Mouse (Mus musculus) megakaryocyte-erythroid progenitor cell, adult 5-6 weeks (primary cell): ENCODE data around the gene Ccnl1. TPM values are rescaled to one million over a fixed set of nuclear protein-coding genes. Genes with fewer than 3 reads are reported as not detected.

Source experiments
- ATAC-seq: replicated peaks from 2 replicates; pipeline ENCODE4 v1.8.0; 2016; ENCODE audit warnings: mild to moderate bottlenecking, inconsistent platforms; ENCODE audit not compliant: severe bottlenecking, poor library complexity, low FRiP score, low TSS enrichment
- total RNA-seq, 2 experiments: library from RNA; stranded (forward) in 1 of 2; stranded (reverse) in 1 of 2; fragments of 200-1000, 215-1000 nt in 1 of 2; fragments of >200 nt in 1 of 2; fragmentation: Nextera tagmentation in 1 of 2; gene quantifications; 2 replicates each; pipeline ENCODE4 v1.2.3; 2014 to 2017

Ccnl1 gene
- total RNA-seq, 2 experiments from 2014 or later: 170 to 347 TPM

- ATAC-seq: peak; percentile 45
Measured at GRCm38 (mm10) chr3:65960291-65960945, 2.4 kb upstream of the Ccnl1 start.

DNA sequence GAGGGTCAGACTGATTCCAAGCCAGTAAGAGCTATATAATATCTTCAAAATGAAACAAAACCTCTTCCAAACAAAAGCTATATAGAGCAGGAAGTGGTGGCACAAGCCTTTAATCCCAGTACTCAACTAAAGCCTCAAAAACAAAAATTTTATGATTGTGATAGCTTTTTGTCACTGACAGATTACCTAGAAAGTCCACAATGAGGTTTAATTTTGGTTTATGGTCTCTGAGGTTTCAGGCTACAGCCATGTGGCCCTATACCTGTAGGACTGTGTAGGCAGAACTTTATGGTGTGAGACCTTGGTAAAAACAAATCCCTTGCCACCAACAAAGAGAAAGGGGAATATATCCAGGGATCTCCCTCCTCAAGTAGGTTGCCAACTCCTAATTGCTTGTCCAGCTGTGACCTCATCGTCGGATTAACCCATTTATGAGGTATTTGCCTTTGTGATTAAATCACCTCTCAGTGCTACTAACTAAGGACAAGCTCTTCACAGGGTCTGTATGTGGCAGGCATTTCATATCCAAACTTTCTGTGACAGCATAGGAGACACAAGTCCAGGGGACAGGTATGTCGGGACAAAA, 1.5 kb upstream of the Ccnl1 start:
- ATAC-seq: no peak

GRCm38 (mm10) chr3:65958840-65959185, 764 bp upstream of the Ccnl1 start:
- no peak for ATAC-seq

DNA sequence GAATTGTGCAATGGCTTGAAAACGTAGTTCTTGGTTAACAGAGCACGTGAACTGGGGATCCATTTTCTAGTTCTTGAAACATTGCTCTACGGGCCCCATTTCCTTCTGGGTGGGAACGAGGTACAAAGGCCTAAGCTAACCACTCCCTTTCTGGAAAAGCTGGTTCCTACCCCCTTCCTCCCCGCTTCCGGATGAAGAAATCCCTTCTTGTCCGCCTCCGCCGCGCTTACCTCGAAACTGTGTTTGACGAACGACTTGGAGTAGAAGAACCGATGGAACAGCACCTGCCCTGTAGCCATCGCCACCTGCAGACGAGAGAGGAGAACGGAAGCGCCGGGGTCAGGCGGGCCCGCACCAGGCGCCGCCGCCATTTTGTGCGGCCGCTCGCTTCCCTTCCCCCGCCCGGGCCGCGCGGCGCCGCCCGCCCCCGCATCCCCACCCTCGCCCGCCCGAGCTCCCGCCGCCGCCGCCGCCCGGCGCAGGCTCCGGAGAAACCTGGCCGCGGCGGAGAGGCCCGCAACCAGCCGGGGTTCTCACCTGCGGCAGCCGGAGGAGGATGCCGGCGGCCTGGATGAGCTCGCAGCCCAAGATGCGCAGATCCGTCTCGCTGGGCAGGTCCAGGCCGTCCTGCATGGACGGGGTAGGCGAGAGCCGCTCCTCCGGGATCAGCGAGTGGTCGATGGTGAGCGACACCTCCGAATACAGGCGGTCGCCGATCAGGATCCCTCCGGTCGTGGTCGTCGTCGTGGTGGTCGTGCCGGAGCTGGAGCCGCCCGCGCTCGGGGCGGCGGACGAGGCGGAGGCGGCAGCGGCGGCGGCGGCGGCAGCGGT, 563 bp downstream of the Ccnl1 start:
- ATAC-seq: peak; percentile 13; the same call in 1 of the 2 replicates

DNA sequence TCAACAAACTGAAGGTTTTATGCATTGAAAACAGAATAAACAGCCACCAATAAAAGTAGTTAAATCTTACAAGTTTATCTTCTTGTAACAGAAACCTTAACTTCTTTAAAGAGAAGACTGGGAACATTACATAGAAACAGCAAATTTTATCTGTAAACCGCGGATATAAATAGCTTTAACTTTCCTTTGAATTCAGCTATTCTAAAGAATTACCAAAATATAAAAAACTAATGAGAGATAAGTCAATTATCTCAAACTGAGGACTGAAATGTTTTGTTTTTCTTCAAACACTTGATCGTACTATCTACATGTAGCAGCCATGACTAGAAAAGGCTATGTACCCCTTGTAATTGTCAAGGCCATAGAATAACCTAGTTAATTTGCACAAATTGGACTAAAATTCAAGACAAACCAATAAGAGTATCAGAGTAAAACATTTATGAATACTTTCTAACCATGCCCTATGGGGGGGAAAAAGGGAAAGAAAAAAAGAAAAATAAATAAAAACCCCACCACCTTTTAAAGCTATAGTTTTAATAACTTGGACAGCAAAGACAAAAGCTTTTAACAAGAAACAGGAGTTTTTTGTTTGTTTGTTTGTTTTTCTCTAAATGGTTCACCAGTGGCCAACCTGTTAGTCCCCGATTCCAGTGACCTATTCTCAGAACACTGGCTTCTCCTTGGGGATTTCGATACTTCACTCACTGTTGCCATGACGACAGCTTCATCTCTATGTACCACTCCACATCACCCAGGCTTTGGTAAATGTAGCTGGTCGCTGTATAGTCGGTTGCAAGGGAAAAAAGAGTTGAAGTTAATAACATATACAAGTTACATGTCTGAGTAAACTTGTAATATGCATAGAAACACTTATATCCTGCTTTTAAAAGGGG, 3.3 kb downstream of the Ccnl1 start:
- ATAC-seq: no peak

DNA sequence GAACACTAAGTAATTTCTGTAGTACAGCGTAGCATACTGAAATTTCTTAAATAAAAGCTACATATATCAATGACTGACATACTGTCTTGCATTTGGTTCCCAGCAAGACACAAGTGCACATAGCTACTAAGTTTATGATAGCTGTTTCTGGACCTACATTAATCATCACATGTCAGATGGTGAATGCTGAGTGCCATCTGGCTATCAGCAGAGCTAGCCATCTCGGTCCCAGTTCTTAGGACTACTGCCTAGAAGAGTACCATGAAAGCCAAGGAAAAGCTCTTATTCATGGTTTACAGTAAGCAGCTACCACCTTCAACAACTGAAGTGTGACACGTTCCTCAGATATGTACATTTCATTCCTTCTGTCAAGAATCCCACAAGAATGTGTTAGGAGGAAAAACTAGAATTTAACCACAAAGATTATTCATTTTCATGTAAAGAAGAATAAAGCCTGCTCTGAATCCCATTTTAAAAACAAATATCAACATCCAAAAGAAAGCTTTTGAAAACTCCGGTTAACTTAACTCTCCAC, 7.2 kb downstream of the Ccnl1 start:
- ATAC-seq: 0 out of 2 replicates have a peak, but pooled peaks have one; percentile 29

GRCm38 (mm10) chr3:65950304-65950703, 7.7 kb downstream of the Ccnl1 start:
- no peak for ATAC-seq

DNA sequence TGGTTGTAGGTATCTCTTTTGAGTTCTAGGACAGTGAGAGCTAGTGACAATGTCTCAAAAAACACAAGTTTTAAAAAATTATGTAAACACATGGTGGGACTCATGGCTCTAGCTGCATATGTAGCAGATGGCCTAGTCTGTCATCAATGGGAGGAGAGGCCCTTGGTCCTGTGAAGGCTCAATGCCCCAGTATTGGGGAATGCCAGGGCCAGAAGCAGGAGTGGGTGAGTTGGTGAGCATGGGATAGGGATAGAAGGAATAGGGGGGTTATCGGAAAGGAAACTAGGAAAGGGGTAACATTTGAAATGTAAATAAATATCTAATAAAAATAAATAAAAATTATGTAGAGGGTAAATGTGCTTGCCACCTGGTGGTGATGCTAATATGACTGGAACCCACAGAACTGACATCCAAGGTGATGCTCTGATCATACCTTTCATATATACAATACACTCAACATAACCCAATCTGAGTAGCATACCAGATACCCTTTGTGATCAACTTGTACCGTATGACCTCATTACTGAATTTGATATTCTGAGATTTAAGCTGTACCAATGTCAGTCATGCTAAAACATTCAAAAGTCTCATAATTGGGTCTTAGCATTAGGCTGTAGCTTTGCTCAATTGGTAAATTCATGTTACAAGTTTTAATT, 12.6 kb downstream of the Ccnl1 start:
- no peak for ATAC-seq

DNA sequence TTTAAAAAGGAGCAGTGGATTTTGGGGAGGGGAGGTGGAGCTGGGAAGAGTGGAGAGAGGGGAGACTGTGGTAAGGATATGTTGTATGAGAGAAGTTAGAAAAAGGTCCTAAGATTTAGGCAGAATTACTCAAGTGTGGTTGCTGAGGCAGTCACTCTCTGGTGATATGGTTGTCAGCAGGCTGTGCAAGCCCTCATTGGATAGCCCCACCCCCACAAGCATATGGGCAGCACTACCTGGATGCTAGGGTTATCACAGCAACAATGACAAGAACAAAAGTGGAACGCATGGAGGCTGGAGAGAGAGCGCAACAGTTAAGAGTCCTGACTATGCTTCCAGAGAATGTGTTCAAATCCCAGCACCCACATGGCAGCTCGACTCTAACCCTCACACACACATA, 13.3 kb downstream of the Ccnl1 start:
- ATAC-seq: peak; percentile 47

DNA sequence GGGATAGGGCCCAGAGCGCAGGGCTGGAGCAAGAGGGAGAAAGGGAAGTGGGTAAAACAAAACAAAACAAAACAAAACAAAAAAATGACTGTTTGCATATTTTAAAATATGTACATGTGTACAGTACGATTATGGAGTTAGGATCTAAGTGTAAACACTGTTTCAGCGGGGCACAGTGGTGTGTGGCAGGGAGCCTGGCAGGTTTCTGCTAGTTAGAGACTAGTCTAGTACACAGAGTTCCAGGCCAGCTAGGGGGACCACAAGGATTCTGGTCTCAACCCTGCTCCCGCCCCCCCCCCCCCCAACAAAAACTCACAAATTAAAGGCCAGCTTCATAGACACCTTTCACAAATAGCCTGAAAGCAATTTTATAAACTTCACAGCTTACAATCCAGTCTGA, 14.6 kb downstream of the Ccnl1 start:
- no peak for ATAC-seq

- ATAC-seq: no peak
Measured at GRCm38 (mm10) chr3:65941052-65941451, 17.0 kb downstream of the Ccnl1 start.

- ATAC-seq: peak; percentile 77
Measured at GRCm38 (mm10) chr3:65938211-65938610, 19.8 kb downstream of the Ccnl1 start.

- ATAC-seq: no peak
Measured at GRCm38 (mm10) chr3:65936384-65936783, 21.7 kb downstream of the Ccnl1 start.

DNA sequence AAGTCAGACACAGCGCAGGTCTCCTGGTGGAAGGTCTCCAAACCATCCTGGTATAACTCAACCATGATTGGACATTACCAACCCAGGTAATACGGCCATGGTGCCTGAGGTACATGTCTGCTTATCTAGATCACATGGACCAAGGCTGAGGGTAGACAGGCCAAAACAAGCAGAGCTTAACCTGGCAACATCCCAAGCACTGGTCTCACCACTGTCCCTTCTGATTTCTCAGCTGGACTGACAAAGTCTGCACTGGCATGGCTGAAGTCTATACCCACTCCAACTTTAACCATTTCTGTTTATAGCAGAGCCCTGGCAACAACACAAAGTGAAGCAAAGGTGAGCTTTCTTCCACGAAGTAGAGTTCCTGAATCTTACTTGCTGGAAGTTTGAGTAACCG, 22.9 kb downstream of the Ccnl1 start:
- ATAC-seq: no peak

DNA sequence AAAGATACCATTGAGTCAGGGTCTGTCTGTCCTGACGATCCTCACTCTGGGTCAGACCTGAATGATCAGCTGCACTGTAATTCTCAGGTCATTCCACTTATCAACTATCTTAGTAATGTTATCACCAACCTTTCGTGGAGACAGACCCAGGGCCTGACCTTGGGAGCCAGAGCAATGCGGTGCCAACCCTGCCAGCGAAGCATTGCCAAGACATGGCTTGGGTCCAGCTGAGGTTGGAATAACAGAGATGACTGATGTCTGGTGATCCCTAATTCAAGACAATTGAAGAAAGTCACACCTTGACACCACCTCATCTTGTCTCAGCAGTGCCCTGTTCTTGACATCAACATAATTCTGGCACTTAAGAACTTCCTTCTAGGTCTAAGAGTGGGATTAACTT, 24.3 kb downstream of the Ccnl1 start:
- no peak for ATAC-seq

DNA sequence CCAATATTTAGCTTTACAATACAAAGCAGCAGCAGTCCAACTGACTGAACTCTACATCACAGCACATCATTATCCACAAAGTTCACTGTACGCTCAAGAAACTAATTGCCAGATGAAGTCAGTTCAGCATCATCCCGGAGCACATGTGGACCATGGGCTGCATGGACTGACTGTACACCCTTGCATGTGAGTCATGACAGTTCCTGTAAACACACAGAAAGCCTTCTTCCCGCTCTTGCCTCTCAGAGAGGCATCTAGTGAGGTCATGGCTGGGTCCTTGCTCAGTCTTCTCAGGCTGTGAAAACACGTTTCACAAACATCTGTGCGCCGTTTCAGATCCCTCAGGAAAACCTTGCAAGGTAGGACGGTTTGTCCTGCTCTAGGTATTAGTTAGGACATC, 26.5 kb downstream of the Ccnl1 start:
- no peak for ATAC-seq

DNA sequence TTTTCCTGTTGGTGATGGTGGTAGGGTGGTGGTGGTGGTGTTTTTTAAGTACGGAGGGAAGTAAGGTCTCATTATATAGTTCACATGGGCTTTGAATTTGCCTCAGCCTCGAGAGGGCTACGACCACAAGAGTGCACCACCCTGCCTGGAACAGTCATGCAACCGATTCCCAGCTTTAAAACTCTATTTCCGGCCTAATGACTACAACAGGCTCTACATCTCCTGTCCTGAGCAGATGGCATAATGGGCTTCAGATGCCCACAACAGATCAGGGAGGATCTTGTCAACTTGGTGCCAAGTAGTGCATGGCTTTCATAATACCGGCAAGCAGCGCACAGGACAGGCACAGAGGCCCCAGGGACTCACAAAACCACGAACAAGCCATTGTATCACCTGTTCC, 27.4 kb downstream of the Ccnl1 start:
- ATAC-seq: no peak

- ATAC-seq: peak; percentile 66
Measured at GRCm38 (mm10) chr3:65929821-65930633, 28.0 kb downstream of the Ccnl1 start.
